Comparison of ENCODE assay signal across 10 mouse cellular contexts in the genomic region with DNA sequence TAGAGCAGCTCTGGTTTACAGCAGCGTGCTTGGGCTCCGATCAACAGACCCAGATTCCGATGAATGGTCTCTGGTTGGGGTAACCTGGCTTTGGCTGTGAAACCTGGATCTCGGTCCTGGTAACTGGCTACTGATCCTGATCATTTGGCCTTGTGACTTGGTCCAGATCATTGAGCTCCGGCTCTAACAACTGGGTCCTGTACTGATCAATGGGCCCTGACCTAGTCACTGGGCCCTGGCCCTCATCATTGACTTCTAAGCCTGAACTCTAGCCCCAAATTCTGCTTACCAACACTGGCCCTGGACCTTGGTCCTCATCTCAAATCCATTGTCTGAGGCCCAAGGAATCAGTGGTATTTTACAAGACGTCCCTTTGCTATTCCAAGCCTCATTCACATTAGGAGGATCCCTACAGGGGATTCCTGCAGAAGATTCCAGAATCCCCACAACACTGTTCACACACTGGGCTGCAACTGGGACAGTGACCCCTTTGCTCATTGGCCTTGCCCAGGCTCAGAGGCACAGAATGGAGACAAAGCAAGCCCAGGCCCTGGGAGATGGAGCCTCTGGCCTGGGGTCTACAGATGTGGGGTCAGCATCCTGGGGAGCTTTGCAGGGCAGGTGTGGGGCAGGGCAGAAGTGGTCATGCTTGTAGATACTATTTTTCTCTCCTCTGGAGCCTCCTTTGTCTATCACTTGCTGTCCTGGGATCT. TPM values are rescaled to one million over a fixed set of nuclear protein-coding genes. Genes with fewer than 3 reads are reported as not detected.
A peak's percentile ranks its signal among the peaks of the same experiment; 100 is the strongest.
DNase-seq lines count a peak whose midpoint lies in the region; ATAC-seq and TF ChIP-seq lines count a peak whose summit lies in the region.
"Not testable (repeated sequence)": the region's sequence is repeated elsewhere in the genome, so short reads cannot be mapped to it uniquely, and the experiment has no call there.
"Had no signal": no experiment of that assay in that cellular context is flagged by ENCODE, and none has a peak within 500 bp of the region (broad histone marks: within the 10 kb centered on the region; RNA-seq: fewer than 3 reads in every experiment).

No protein-coding gene starts in this region.

- TF ChIP-seq EP300 in CH12.LX (IDR thresholded peaks at IDR 0.05; ENCODE audit: low read length): not testable (repeated sequence)

- not testable (repeated sequence) for H3K79me2 ChIP-seq in CH12.LX (replicated peaks; ENCODE audit: control insufficient read depth, extremely low read depth, insufficient read depth, poor library complexity, severe bottlenecking); liver, adult 2 months (ENCODE audit: control insufficient read depth, insufficient read depth, low read length)

- H3K27me3 ChIP-seq in CH12.LX (replicated peaks); liver, adult 2 months (ENCODE audit: control insufficient read depth, insufficient read depth, low read length); midbrain, embryonic 11.5 days (ENCODE audit: control insufficient read depth, insufficient read depth, low read length); small intestine, adult 2 months (ENCODE audit: control insufficient read depth, insufficient read depth, low read length); spleen, adult 2 months (ENCODE audit: control insufficient read depth, insufficient read depth, low read length): not testable (repeated sequence)

- H3K9me3 ChIP-seq in CH12.LX (replicated peaks; ENCODE audit: low read length); midbrain, embryonic 11.5 days (ENCODE audit: control insufficient read depth, low read length): not testable (repeated sequence)

- H3K4me2 ChIP-seq in CH12.LX (ENCODE audit: insufficient read depth, low read depth, poor library complexity, severe bottlenecking); midbrain, embryonic 11.5 days: not testable (repeated sequence)

- 84% methylated on average over 6 of the region's 6 CpGs for WGBS in bone marrow, adult 2 months
- 51% methylated on average over 6 of the region's 6 CpGs for WGBS in liver, adult 2 months
- 82% methylated on average over 6 of the region's 6 CpGs for WGBS in midbrain, embryonic 11.5 days
- 85% methylated on average over 6 of the region's 6 CpGs for WGBS in small intestine, adult 2 months
- WGBS in spleen, adult 2 months: 85% methylated on average over 6 of the region's 6 CpGs

- DNase-seq in A20 (ENCODE audit: low read depth, low spot score): peak; percentile 90
- not testable (repeated sequence) for DNase-seq in CH12.LX (ENCODE audit: extremely low read depth); spleen, adult 2 months (ENCODE audit: low read depth in 1 of 2, low spot score in 2 of 2)
- DNase-seq in liver, adult 2 months (ENCODE audit: extremely low read depth, low read depth, low spot score): peak; percentile 67
- peak; percentile 28 for DNase-seq in midbrain, embryonic 11.5 days (ENCODE audit: low spot score, missing footprints)

- H3K4me1 ChIP-seq in CH12.LX (ENCODE audit: control insufficient read depth in 1 of 2, insufficient read depth in 2 of 2): peaks cover 65 to 85% of the 10 kb centered on the region in 2 experiments
- H3K4me1 ChIP-seq in bone marrow, adult 2 months (ENCODE audit: control insufficient read depth, insufficient read depth, low read length); liver, adult 2 months (ENCODE audit: control insufficient read depth, insufficient read depth, low read length); midbrain, embryonic 11.5 days (ENCODE audit: control insufficient read depth, insufficient read depth, low read length); small intestine, adult 2 months (ENCODE audit: control insufficient read depth, insufficient read depth, insufficient read length, low read length): not testable (repeated sequence)
- H3K4me1 ChIP-seq in spleen, adult 2 months (ENCODE audit: control insufficient read depth, insufficient read depth, insufficient read length): peaks cover 36% of the 10 kb centered on the region

- not testable (repeated sequence) for H3K36me3 ChIP-seq in CH12.LX (replicated peaks in 1 of 2; ENCODE audit: control insufficient read depth in 1 of 2, insufficient read depth in 1 of 2, low read length in 1 of 2); liver, adult 2 months (ENCODE audit: control insufficient read depth, insufficient read depth, low read length); midbrain, embryonic 11.5 days (ENCODE audit: control insufficient read depth, insufficient read depth, low read length); small intestine, adult 2 months (ENCODE audit: control insufficient read depth, insufficient read depth, low read length); spleen, adult 2 months (ENCODE audit: control insufficient read depth, insufficient read depth, low read length)

- H3K9ac ChIP-seq in CH12.LX (ENCODE audit: insufficient read depth, low read depth): peak overlapping the region; percentile 38
- H3K9ac ChIP-seq in liver, adult 2 months (ENCODE audit: low read depth, low read length); midbrain, embryonic 11.5 days (ENCODE audit: low read length): not testable (repeated sequence)

- in situ Hi-C loops in CH12.LX (cut with MboI; ENCODE audit: low pct_ligation_motif_present, low pct_unique_long_range_greater_than_20kb, low sequenced_read_pairs): not testable (repeated sequence)

- not testable (repeated sequence) for TF ChIP-seq RAD21 in CH12.LX (IDR thresholded peaks at IDR 0.05; ENCODE audit: low read depth, low read length)

- not testable (repeated sequence) for ATAC-seq in midbrain, embryonic 11.5 days (ENCODE audit: low FRiP score)

- H3K27ac ChIP-seq in CH12.LX (ENCODE audit: insufficient read depth, low read depth): peak overlapping the region; percentile 98
- peak overlapping the region; percentile 36 for H3K27ac ChIP-seq in bone marrow, adult 2 months (ENCODE audit: control insufficient read depth, insufficient read depth, low read depth, low read length, poor library complexity)
- H3K27ac ChIP-seq in liver, adult 2 months (replicated peaks; ENCODE audit: insufficient read depth, low read depth, low read length); midbrain, embryonic 11.5 days (ENCODE audit: low read depth, low read length): not testable (repeated sequence)
- peak overlapping the region; percentile 66 for H3K27ac ChIP-seq in small intestine, adult 2 months (ENCODE audit: insufficient read depth, low read depth, low read length)
- peak overlapping the region; percentile 93 for H3K27ac ChIP-seq in spleen, adult 2 months (ENCODE audit: insufficient read depth, low read length)

- H3K4me3 ChIP-seq in CH12.LX (replicated peaks in 1 of 3; ENCODE audit: low read depth in 2 of 3, low read length in 2 of 3, poor library complexity in 1 of 3); bone marrow, adult 2 months (replicated peaks; ENCODE audit: control insufficient read depth, low read depth, low read length); liver, adult 2 months (ENCODE audit: insufficient read depth, low read depth, low read length); midbrain, embryonic 11.5 days (ENCODE audit: low read depth, low read length); small intestine, adult 2 months (ENCODE audit: low read depth, low read length); spleen, adult 2 months (ENCODE audit: extremely low read depth, insufficient read depth, insufficient read length): not testable (repeated sequence)

- dilution Hi-C loops in CH12.LX (cut with MboI; ENCODE audit: extremely low pct_ligation_motif_present, extremely low pct_unique_long_range_greater_than_20kb, low sequenced_read_pairs): not testable (repeated sequence)

- TF ChIP-seq CTCF in CH12.LX (conservative IDR thresholded peaks at IDR 0.05 in 1 of 2, IDR thresholded peaks at IDR 0.05 in 1 of 2; ENCODE audit: low read depth in 2 of 2, low read length in 2 of 2); bone marrow, adult 2 months (IDR thresholded peaks at IDR 0.05; ENCODE audit: control insufficient read depth, insufficient read depth, low read length); liver, adult 2 months (IDR thresholded peaks at IDR 0.05; ENCODE audit: low read depth, low read length); small intestine, adult 2 months (IDR thresholded peaks at IDR 0.05; ENCODE audit: extremely low read depth, insufficient read length, insufficient replicate concordance, low read depth, low read length); spleen, adult 2 months (IDR thresholded peaks at IDR 0.05; ENCODE audit: extremely low read depth, insufficient read depth, insufficient read length, insufficient replicate concordance): not testable (repeated sequence)

- peak; percentile 39; the same call in 1 of the 2 replicates for TF ChIP-seq POLR2A in CH12.LX (IDR thresholded peaks at IDR 0.05; ENCODE audit: low read depth, low read length)
- not testable (repeated sequence) for TF ChIP-seq POLR2A in bone marrow, adult 2 months (IDR thresholded peaks at IDR 0.05; ENCODE audit: borderline replicate concordance, control insufficient read depth, low read depth, low read length); liver, adult 2 months (IDR thresholded peaks at IDR 0.05; ENCODE audit: extremely low read depth, insufficient read depth, low read length); small intestine, adult 2 months (IDR thresholded peaks at IDR 0.05; ENCODE audit: low read depth, low read length); spleen, adult 2 months (IDR thresholded peaks at IDR 0.05; ENCODE audit: low read depth, low read length)

TF ChIP-seq in CH12.LX, 34 proteins besides CTCF, POLR2A, EP300 and RAD21:
- 0 out of 2 replicates have a peak, but pooled peaks have one; percentile 6 for TF ChIP-seq TCF12 (IDR thresholded peaks at IDR 0.05; ENCODE audit: low read depth, low read length)
- TF ChIP-seq CHD1 (IDR thresholded peaks at IDR 0.05; ENCODE audit: low read depth, low read length): 0 out of 2 replicates have a peak, but pooled peaks have one; percentile 15

RNA-seq across cellular contexts. Expression of gene Tmem121, which starts 46.0 kb away (rescaled TPM):
- total RNA-seq in CH12.LX (2012; rRNA removed) (not detected in 2 replicates), CH12.LX (2014; rRNA removed) (not detected in 2 replicates)
- polyA plus RNA-seq in CH12.LX (2012; ENCODE audit: insufficient read length, low read depth): not detected in 2 replicates
- polyA plus RNA-seq in bone marrow, adult 2 months (2011; ENCODE audit: insufficient read depth, insufficient read length, low replicate concordance, missing spikeins): not detected in 2 replicates
- not detected in 2 replicates for total RNA-seq in liver, adult 2 months (2014; rRNA removed)
- not detected in 2 replicates for polyA plus RNA-seq in liver, adult 2 months (2012; rRNA removed)
- polyA plus RNA-seq in midbrain, embryonic 11.5 days (2014; fragmentation: Nextera tagmentation; extraction: Ambion mirVana): 11.5 and 13.1 TPM in 2 replicates
- polyA plus RNA-seq in small intestine, adult 2 months (2012; rRNA removed): 1.8 and 2.4 TPM in 2 replicates
- polyA plus RNA-seq in spleen, adult 2 months (2012; rRNA removed): 1.7 and 2.1 TPM in 2 replicates
- total RNA-seq: G1E had no signal
- polyA plus RNA-seq: activated CD4-positive, CD25-positive, alpha-beta regulatory T cell, adult 4 months; CD4-positive, CD25-positive, alpha-beta regulatory T cell, adult 4 months; G1E had no signal
